Mouse (Mus musculus) limb, embryonic 11.5 days (tissue): Measurements from ENCODE around the gene Scgn. TPM values are rescaled to one million over a fixed set of nuclear protein-coding genes. Genes with fewer than 3 reads are reported as not detected.

Source experiments
- ATAC-seq: fragments of 200-750 bp; cut with Nextera tagmentation; 2 replicates; pipeline ENCODE4 v1.8.0; 2017; ENCODE audit warnings: low read depth; ENCODE audit not compliant: insufficient number of reproducible peaks, low FRiP score, low TSS enrichment
- DNase-seq: peaks from one replicate; pipeline ENCODE4 v3.0.0-alpha.2; 2015; ENCODE audit warnings: low spot score
- H3K27ac ChIP-seq: fragments of 300-500 bp; sonication (generic); replicated peaks from 2 replicates; pipeline ENCODE4 v1.5.1; 2014; ENCODE audit warnings: low read depth, mild to moderate bottlenecking, low read length
- H3K27me3 ChIP-seq: fragments of 300-500 bp; sonication (generic); 2 replicates; pipeline ENCODE4 v1.6.1; 2014; ENCODE audit warnings: mild to moderate bottlenecking, low read length, mixed read lengths; ENCODE audit not compliant: control insufficient read depth, insufficient read depth
- H3K36me3 ChIP-seq: fragments of 300-500 bp; sonication (generic); 2 replicates; pipeline ENCODE4 v1.6.1; 2014; ENCODE audit warnings: mild to moderate bottlenecking, low read length, moderate library complexity, mixed read lengths; ENCODE audit not compliant: control insufficient read depth, insufficient read depth
- H3K4me1 ChIP-seq: fragments of 300-500 bp; sonication (generic); 2 replicates; pipeline ENCODE4 v1.6.1; 2014; ENCODE audit warnings: low read length, mixed read lengths; ENCODE audit not compliant: control insufficient read depth, insufficient read depth
- H3K4me2 ChIP-seq: fragments of 300-500 bp; sonication (generic); 2 replicates; pipeline ENCODE4 v1.6.1; 2014; ENCODE audit warnings: low read depth, mild to moderate bottlenecking, moderate library complexity; ENCODE audit not compliant: severe bottlenecking
- H3K4me3 ChIP-seq: fragments of 300-500 bp; sonication (generic); 2 replicates; pipeline ENCODE4 v1.5.1; 2014; ENCODE audit warnings: low read depth, low read length
- H3K9ac ChIP-seq: fragments of 300-500 bp; sonication (generic); 2 replicates; pipeline ENCODE4 v1.6.1; 2014; ENCODE audit warnings: mild to moderate bottlenecking, low read length
- H3K9me3 ChIP-seq: fragments of 300-500 bp; sonication (generic); 2 replicates; pipeline ENCODE4 v1.6.1; 2016; ENCODE audit warnings: low read length; ENCODE audit not compliant: control insufficient read depth
- WGBS: fragments of 180-500 bp; shearing (Covaris S2); extraction: QIAGEN DNeasy Blood & Tissue Kit; methylation state at CpG from one replicate; pipeline ENCODE4 v1.1.7; 2014; 5-methylcytosine and 5-hydroxymethylcytosine counted together
- polyA plus RNA-seq: library from polyadenylated mRNA; unstranded; fragments of >200 nt; fragmentation: Nextera tagmentation; extraction: Ambion mirVana; gene quantifications from 2 replicates; pipeline ENCODE4 v1.2.1, GENCODE M21; 2014

The Scgn gene
- polyA plus RNA-seq, 1 experiment from 2014 or later, result not detected

GRCm38 (mm10) chr13:23959776-23960175, 31.2 kb downstream of the Scgn start:
- Histone ChIP-seq H3K4me2 (no peak overlapping the region), H3K4me1 (no peaks in the 10 kb centered on the region), H3K9ac (no peak overlapping the region), H3K4me3 (no peak overlapping the region), H3K36me3 (no peaks in the 10 kb centered on the region), H3K9me3 (no peaks in the 10 kb centered on the region), H3K27ac (no peak overlapping the region), H3K27me3 (no peaks in the 10 kb centered on the region)
- DNase-seq (no peak), ATAC-seq (no peak)
- 49% methylated on average over 2 of the region's 2 CpGs for WGBS

GRCm38 (mm10) chr13:23950928-23951327, 40.1 kb downstream of the Scgn start:
- no peak overlapping the region for H3K27ac ChIP-seq
- no peaks in the 10 kb centered on the region for H3K27me3 ChIP-seq
- no peak overlapping the region for H3K4me3 ChIP-seq
- H3K4me2 ChIP-seq, result no peak overlapping the region
- WGBS, result 75% methylated on average over 3 of the region's 3 CpGs
- peaks cover 17% of the 10 kb centered on the region; the same call in 1 of the 2 replicates for H3K4me1 ChIP-seq
- no peak overlapping the region for H3K9ac ChIP-seq
- ATAC-seq, result no peak
- DNase-seq, result no peak
- no peaks in the 10 kb centered on the region for H3K9me3 ChIP-seq
- H3K36me3 ChIP-seq, result no peaks in the 10 kb centered on the region

- no peaks in the 10 kb centered on the region for H3K36me3 ChIP-seq
- H3K9ac ChIP-seq, result no peak overlapping the region
- no peaks in the 10 kb centered on the region for H3K9me3 ChIP-seq
- DNase-seq (peak; percentile 33), ATAC-seq (no peak)
- H3K4me2 ChIP-seq, result no peak overlapping the region
- peaks cover 18% of the 10 kb centered on the region; the same call in 1 of the 2 replicates for H3K4me1 ChIP-seq
- no peak overlapping the region for H3K27ac ChIP-seq
- 55% methylated on average over 14 of the region's 14 CpGs for WGBS
- no peak overlapping the region for H3K4me3 ChIP-seq
- no peaks in the 10 kb centered on the region for H3K27me3 ChIP-seq
Measured at GRCm38 (mm10) chr13:23949484-23950246, 41.3 kb downstream of the Scgn start.

DNA sequence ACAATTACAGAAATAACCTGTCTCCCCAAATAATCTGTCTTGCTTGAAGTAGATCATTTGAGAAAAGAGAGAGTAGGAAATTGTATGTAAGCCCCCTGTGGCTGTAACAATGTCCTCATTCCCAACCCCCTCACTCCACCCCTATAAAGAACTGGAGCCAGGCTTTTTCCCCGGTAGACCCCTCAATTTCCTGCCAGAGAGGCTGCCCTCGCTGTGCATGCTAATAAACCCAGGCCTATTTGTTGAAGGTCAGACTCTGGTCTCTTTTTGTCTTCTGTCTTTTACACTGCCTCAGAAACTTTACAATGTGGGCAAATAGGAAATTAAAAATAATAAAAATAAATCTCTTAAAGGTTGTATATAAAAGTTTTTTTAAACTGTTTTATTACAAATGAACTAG, 44.8 kb downstream of the Scgn start:
- no peak for ATAC-seq
- Histone ChIP-seq H3K4me1 (peaks cover 18% of the 10 kb centered on the region; the same call in 1 of the 2 replicates), H3K4me3 (no peak overlapping the region), H3K27me3 (no peaks in the 10 kb centered on the region), H3K9ac (no peak overlapping the region), H3K4me2 (no peak overlapping the region), H3K36me3 (no peaks in the 10 kb centered on the region), H3K27ac (no peak overlapping the region), H3K9me3 (no peaks in the 10 kb centered on the region)
- 11% methylated on average over 2 of the region's 2 CpGs for WGBS
- DNase-seq, result no peak

DNA sequence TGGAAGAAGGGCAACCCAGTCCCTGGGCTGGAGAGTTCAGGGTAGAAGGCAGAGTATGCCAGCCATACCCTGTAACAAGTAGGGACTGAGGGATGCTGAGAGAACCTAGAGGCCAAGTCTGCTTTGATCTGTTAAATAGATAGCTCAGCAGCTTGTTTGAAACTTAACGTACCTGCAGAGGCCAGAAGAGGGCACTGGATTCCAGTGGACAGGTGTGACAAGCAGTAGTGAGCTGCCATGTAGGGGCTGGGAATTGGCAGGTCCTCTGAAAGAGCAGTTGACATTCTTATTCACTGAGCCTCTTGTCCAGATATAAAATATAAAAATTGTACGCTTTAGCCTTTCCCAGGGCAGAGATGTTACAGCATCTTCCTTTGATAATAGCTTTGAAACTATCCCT, 48.2 kb downstream of the Scgn start:
- no peak for DNase-seq
- H3K4me1 ChIP-seq, result peaks cover 10% of the 10 kb centered on the region; the same call in 1 of the 2 replicates
- no peak overlapping the region for H3K27ac ChIP-seq
- 46% methylated on average over 2 of the region's 2 CpGs for WGBS
- no peaks in the 10 kb centered on the region for H3K36me3 ChIP-seq
- ATAC-seq, result no peak
- H3K9me3 ChIP-seq, result no peaks in the 10 kb centered on the region
- H3K4me2 ChIP-seq, result no peak overlapping the region
- no peaks in the 10 kb centered on the region for H3K27me3 ChIP-seq
- H3K4me3 ChIP-seq, result no peak overlapping the region
- H3K9ac ChIP-seq, result no peak overlapping the region

DNA sequence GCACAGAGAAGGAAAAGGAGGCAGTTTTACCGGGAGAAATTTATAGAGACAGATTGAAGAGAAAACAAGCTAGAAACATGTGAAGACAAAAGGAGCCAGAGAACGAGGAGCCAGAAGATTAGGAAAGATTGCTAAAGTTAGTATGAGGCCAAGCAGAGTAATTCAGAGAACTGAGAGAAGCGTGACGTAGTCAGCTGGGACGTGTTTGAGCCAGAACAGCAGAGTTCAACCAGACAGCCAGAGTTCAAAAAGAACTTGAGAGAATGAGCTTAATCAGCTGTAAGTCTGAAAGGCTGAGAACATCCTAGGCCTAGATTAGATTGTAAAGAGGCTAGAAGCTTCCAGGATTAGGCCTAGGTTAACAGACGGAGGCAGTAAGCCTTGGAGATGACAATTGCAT, 50.7 kb downstream of the Scgn start:
- Histone ChIP-seq H3K4me3 (no peak overlapping the region), H3K9me3 (no peaks in the 10 kb centered on the region), H3K4me1 (no peaks in the 10 kb centered on the region), H3K9ac (no peak overlapping the region), H3K4me2 (no peak overlapping the region), H3K27ac (no peak overlapping the region), H3K27me3 (no peaks in the 10 kb centered on the region), H3K36me3 (no peaks in the 10 kb centered on the region)
- 70% methylated on average over 6 of the region's 6 CpGs for WGBS
- DNase-seq, result no peak
- no peak for ATAC-seq

GRCm38 (mm10) chr13:23938699-23939098, 52.3 kb downstream of the Scgn start:
- WGBS, result 91% methylated on average over 1 of the region's 1 CpGs
- Histone ChIP-seq H3K4me1 (no peaks in the 10 kb centered on the region), H3K9ac (no peak overlapping the region), H3K36me3 (no peaks in the 10 kb centered on the region), H3K27ac (no peak overlapping the region), H3K9me3 (no peaks in the 10 kb centered on the region), H3K4me3 (no peak overlapping the region), H3K27me3 (no peaks in the 10 kb centered on the region), H3K4me2 (no peak overlapping the region)
- ATAC-seq, result no peak
- DNase-seq, result no peak

DNA sequence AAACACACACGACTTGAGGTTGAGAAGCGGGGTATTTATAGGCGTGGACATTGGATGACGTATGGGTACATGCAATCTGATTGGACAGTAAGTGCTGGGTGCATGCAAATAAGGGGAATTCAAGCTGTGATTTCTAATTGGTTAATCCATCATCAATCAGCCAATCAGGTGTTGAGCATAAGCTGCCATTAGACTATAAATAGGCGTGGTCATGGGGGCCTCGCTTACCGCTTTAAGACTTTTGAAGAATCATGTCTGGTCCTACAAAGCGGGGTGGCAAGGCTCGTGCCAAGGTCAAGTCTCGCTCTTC, 56.8 kb downstream of the Scgn start, which contains the start of gene Hist1h2aa:
Gene Hist1h2aa, plus strand, starts transcription at position 252 of the 310 bp plus-strand sequence.
- 91% methylated on average over 10 of the region's 10 CpGs for WGBS
- no peak for DNase-seq
- H3K4me2 ChIP-seq, result no peak within 1 kb of the TSS

More for the DNA sequence above, 56.8 kb downstream of the Scgn start, which contains the start of gene Hist1h2aa:
- H3K4me3 ChIP-seq, result no peak within 1 kb of the TSS
- no peaks in the 10 kb centered on the region for H3K36me3 ChIP-seq
- no peaks in the 10 kb centered on the region for H3K9me3 ChIP-seq
- no peaks in the 10 kb centered on the region for H3K27me3 ChIP-seq
- no peak for ATAC-seq
- H3K27ac ChIP-seq, result no peak within 1 kb of the TSS
- H3K9ac ChIP-seq, result no peak within 1 kb of the TSS
- H3K4me1 ChIP-seq, result no peaks in the 10 kb centered on the region
